Mouse (Mus musculus) thymus, postnatal 36 days (tissue): ENCODE measurements at regions not wholly inside any gene's neighbourhood (a gene's known extent, or its start where the extent isn't known, plus 50 kb on each side); places are given as distances from the start of the nearest gene placed in this dataset.
A peak's percentile ranks its signal among the peaks of the same experiment; 100 is the strongest.

Source experiments
- DNase-seq, 2 experiments: peaks; one replicate each; pipeline ENCODE4 v3.0.0; 2022; ENCODE audit warnings: mixed read lengths in 2 of 2

- no peak for DNase-seq
Observed at GRCm38 (mm10) chr9:50395543-50395942, 50.8 kb upstream of the Rpl10-ps3 start.

- DNase-seq: no peak
Observed at GRCm38 (mm10) chr9:50396051-50396450, 51.3 kb upstream of the Rpl10-ps3 start.

GRCm38 (mm10) chr9:50408396-50408795, 63.6 kb upstream of the Rpl10-ps3 start:
- no peak for DNase-seq

- peak in 1 of 2 experiments; percentile 16 for DNase-seq
Observed at GRCm38 (mm10) chr9:50408845-50409244, 64.1 kb upstream of the Rpl10-ps3 start.

GRCm38 (mm10) chr9:50412986-50413385, 68.2 kb upstream of the Rpl10-ps3 start:
- no peak for DNase-seq

GRCm38 (mm10) chr9:50413514-50414335, 69.0 kb upstream of the Rpl10-ps3 start:
- peak; percentile 15 to 37 for DNase-seq

GRCm38 (mm10) chr9:50414796-50415340, 70.1 kb upstream of the Rpl10-ps3 start:
- no peak for DNase-seq

GRCm38 (mm10) chr9:50416677-50417076, 71.9 kb upstream of the Rpl10-ps3 start:
- peak; percentile 25 to 63 for DNase-seq

GRCm38 (mm10) chr9:50421061-50421460, 73.3 kb upstream of the Plet1 start:
- peak; percentile 50 to 51 for DNase-seq

GRCm38 (mm10) chr9:50421572-50422285, 72.6 kb upstream of the Plet1 start:
- no peak for DNase-seq

- peak in 1 of 2 experiments; percentile 23 for DNase-seq
Observed at GRCm38 (mm10) chr9:50425866-50426495, 68.3 kb upstream of the Plet1 start.

- DNase-seq: no peak
Observed at GRCm38 (mm10) chr9:50430147-50430546, 64.2 kb upstream of the Plet1 start.

- no peak for DNase-seq
Observed at GRCm38 (mm10) chr9:50433525-50433924, 60.8 kb upstream of the Plet1 start.

- DNase-seq: no peak
Observed at GRCm38 (mm10) chr9:50433978-50434377, 60.3 kb upstream of the Plet1 start.

- peak; percentile 84 to 86 for DNase-seq
Observed at GRCm38 (mm10) chr9:50437830-50438722, 56.2 kb upstream of the Plet1 start.

GRCm38 (mm10) chr9:50438738-50439137, 55.6 kb upstream of the Plet1 start:
- DNase-seq: no peak

- no peak for DNase-seq
Observed at GRCm38 (mm10) chr9:50440222-50440621, 54.1 kb upstream of the Plet1 start.

- DNase-seq: no peak
Observed at GRCm38 (mm10) chr9:50440689-50441088, 53.6 kb upstream of the Plet1 start.

- DNase-seq: peak in 1 of 2 experiments; percentile 50
Observed at GRCm38 (mm10) chr9:50443708-50444463, 50.4 kb upstream of the Plet1 start.
